18 mouse cellular contexts compared by ENCODE assay signal in genomic region chr7:120875540-120876388, GRCm38 (mm10). TPM values are rescaled to one million over a fixed set of nuclear protein-coding genes. Genes with fewer than 3 reads are reported as not detected.
DNase-seq lines count a peak whose midpoint lies in the region; ATAC-seq lines count a peak whose summit lies in the region.
"Had no signal": no experiment of that assay in that cellular context is flagged by ENCODE, and none has a peak within 500 bp of the region (broad histone marks: within the 10 kb centered on the region; RNA-seq: fewer than 3 reads in every experiment).

No protein-coding gene starts in this region.

- H3K9me3 ChIP-seq in heart, embryonic 11.5 days (replicated peaks; ENCODE audit: control insufficient read depth, low read length): no peaks in the 10 kb centered on the region
- H3K9me3 ChIP-seq in midbrain, embryonic 13.5 days: no peaks in the 10 kb centered on the region
- no peaks in the 10 kb centered on the region for H3K9me3 ChIP-seq in midbrain, embryonic 15.5 days
- H3K9me3 ChIP-seq in limb, embryonic 15.5 days: no peaks in the 10 kb centered on the region
- H3K9me3 ChIP-seq in stomach, embryonic 14.5 days (ENCODE audit: control insufficient read depth, low read depth, low read length): no peaks in the 10 kb centered on the region
- H3K9me3 ChIP-seq: embryonic facial prominence, embryonic 12.5 days had no signal

- no peaks in the 10 kb centered on the region for H3K36me3 ChIP-seq in heart, embryonic 11.5 days (ENCODE audit: control insufficient read depth, insufficient read depth, low read length)
- peaks cover 18% of the 10 kb centered on the region for H3K36me3 ChIP-seq in midbrain, embryonic 13.5 days
- H3K36me3 ChIP-seq in midbrain, embryonic 15.5 days (replicated peaks): 0 out of 2 replicates have a peak, but pooled peaks cover 6% of the 10 kb centered on the region
- H3K36me3 ChIP-seq in limb, embryonic 15.5 days: peaks cover 20% of the 10 kb centered on the region
- peaks cover 5% of the 10 kb centered on the region for H3K36me3 ChIP-seq in stomach, embryonic 14.5 days (ENCODE audit: control insufficient read depth, insufficient read depth, low read length)

- intact Hi-C loops in heart, postnatal 14 days (cut with DNase I): no loop called here

- WGBS in heart, embryonic 11.5 days (ENCODE audit: insufficient replicate concordance): 70% methylated on average over 3 of the region's 3 CpGs
- 75% methylated on average over 3 of the region's 3 CpGs for WGBS in midbrain, embryonic 13.5 days
- WGBS in midbrain, embryonic 15.5 days: 82% methylated on average over 3 of the region's 3 CpGs
- WGBS in limb, embryonic 15.5 days: 60% methylated on average over 3 of the region's 3 CpGs
- WGBS in stomach, embryonic 14.5 days: 56% methylated on average over 3 of the region's 3 CpGs

- H3K4me2 ChIP-seq in heart, embryonic 11.5 days: no peak overlapping the region
- H3K4me2 ChIP-seq in midbrain, embryonic 13.5 days (replicated peaks): no peak overlapping the region
- H3K4me2 ChIP-seq in midbrain, embryonic 15.5 days: no peak overlapping the region
- H3K4me2 ChIP-seq in limb, embryonic 15.5 days: no peak overlapping the region
- H3K4me2 ChIP-seq in stomach, embryonic 14.5 days (replicated peaks; ENCODE audit: low read depth, low read length): no peak overlapping the region
- H3K4me2 ChIP-seq: embryonic facial prominence, embryonic 12.5 days had no signal

- peaks cover 7% of the 10 kb centered on the region for H3K4me1 ChIP-seq in heart, embryonic 11.5 days (ENCODE audit: control insufficient read depth, insufficient read depth, low read length)
- H3K4me1 ChIP-seq in midbrain, embryonic 13.5 days (replicated peaks): no peaks in the 10 kb centered on the region
- H3K4me1 ChIP-seq in midbrain, embryonic 15.5 days: no peaks in the 10 kb centered on the region
- 0 out of 2 replicates have a peak, but pooled peaks cover under 1% of the 10 kb centered on the region for H3K4me1 ChIP-seq in limb, embryonic 15.5 days
- peaks cover under 1% of the 10 kb centered on the region; the same call in 1 of the 2 replicates for H3K4me1 ChIP-seq in stomach, embryonic 14.5 days (ENCODE audit: control insufficient read depth, insufficient read depth, low read length)

- H3K27ac ChIP-seq in heart, embryonic 11.5 days (ENCODE audit: low read depth, low read length): 0 out of 2 replicates have a peak overlapping the region, but pooled peaks have one; percentile 37
- H3K27ac ChIP-seq in midbrain, embryonic 13.5 days: no peak overlapping the region
- no peak overlapping the region for H3K27ac ChIP-seq in midbrain, embryonic 15.5 days
- H3K27ac ChIP-seq in limb, embryonic 15.5 days: peak overlapping the region; percentile 19; the same call in 1 of the 2 replicates
- H3K27ac ChIP-seq in stomach, embryonic 14.5 days (ENCODE audit: low read length): peak overlapping the region; percentile 84
- H3K27ac ChIP-seq: embryonic facial prominence, embryonic 12.5 days had no signal

- H3K9ac ChIP-seq in heart, embryonic 11.5 days (ENCODE audit: low read depth, low read length): peak overlapping the region; percentile 17
- no peak overlapping the region for H3K9ac ChIP-seq in midbrain, embryonic 13.5 days (replicated peaks)
- H3K9ac ChIP-seq in midbrain, embryonic 15.5 days: no peak overlapping the region
- no peak overlapping the region for H3K9ac ChIP-seq in limb, embryonic 15.5 days
- no peak overlapping the region for H3K9ac ChIP-seq in stomach, embryonic 14.5 days (replicated peaks; ENCODE audit: low read depth, low read length)
- H3K9ac ChIP-seq: embryonic facial prominence, embryonic 12.5 days had no signal

- ATAC-seq in heart, embryonic 11.5 days (replicated peaks; ENCODE audit: insufficient number of reproducible peaks, low FRiP score, low TSS enrichment): 0 out of 2 replicates have a peak, but pooled peaks have one; percentile 28
- 0 out of 2 replicates have a peak, but pooled peaks have one; percentile 14 for ATAC-seq in midbrain, embryonic 13.5 days
- no peak for ATAC-seq in midbrain, embryonic 15.5 days (replicated peaks)
- ATAC-seq in limb, embryonic 15.5 days (ENCODE audit: insufficient number of reproducible peaks, low FRiP score, low TSS enrichment, low read depth): no peak
- ATAC-seq in stomach, embryonic 14.5 days (ENCODE audit: insufficient number of reproducible peaks, insufficient read depth, low FRiP score, low read depth): peak; percentile 67
- ATAC-seq: Patski had no signal

- H3K4me3 ChIP-seq in heart, embryonic 11.5 days (ENCODE audit: low read depth, low read length): no peak overlapping the region
- H3K4me3 ChIP-seq in midbrain, embryonic 13.5 days (replicated peaks): no peak overlapping the region
- H3K4me3 ChIP-seq in midbrain, embryonic 15.5 days: no peak overlapping the region
- no peak overlapping the region for H3K4me3 ChIP-seq in limb, embryonic 15.5 days
- H3K4me3 ChIP-seq in stomach, embryonic 14.5 days (ENCODE audit: low read depth, low read length): no peak overlapping the region
- H3K4me3 ChIP-seq: embryonic facial prominence, embryonic 12.5 days had no signal

- H3K27me3 ChIP-seq in heart, embryonic 11.5 days (ENCODE audit: control insufficient read depth, insufficient read depth, low read length): no peaks in the 10 kb centered on the region
- no peaks in the 10 kb centered on the region for H3K27me3 ChIP-seq in midbrain, embryonic 13.5 days
- no peaks in the 10 kb centered on the region for H3K27me3 ChIP-seq in midbrain, embryonic 15.5 days (replicated peaks)
- H3K27me3 ChIP-seq in limb, embryonic 15.5 days: no peaks in the 10 kb centered on the region
- H3K27me3 ChIP-seq in stomach, embryonic 14.5 days (ENCODE audit: control insufficient read depth, insufficient read depth, low read length): no peaks in the 10 kb centered on the region
- H3K27me3 ChIP-seq: embryonic facial prominence, embryonic 12.5 days; Patski had no signal

- no peak for DNase-seq in heart, postnatal 14 days
- no peak for DNase-seq in adrenal gland, postnatal 10 days
- DNase-seq in natural killer cell, adult 2 months (ENCODE audit: low spot score in 2 of 2): no peak
- DNase-seq: adrenal gland, postnatal 14 days; cerebellum, adult 11 months; heart, postnatal 36 days; kidney, postnatal 36 days; left cerebral cortex, postnatal 4 days; midbrain, embryonic 14.5 days; spleen, adult 18-20 months; thymus, postnatal 4 days had no signal

RNA-seq across cellular contexts. Expression of gene Eef2k, which starts 33.1 kb away (rescaled TPM):
- 5.0 and 7.9 TPM in 2 replicates for polyA plus RNA-seq in heart, embryonic 11.5 days (2014; fragmentation: Nextera tagmentation; extraction: Ambion mirVana)
- total RNA-seq in heart, postnatal 14 days (2021): 10 to 100 TPM; 30.0 to 34.2 TPM
- 23.9 and 26.4 TPM in 2 replicates for polyA plus RNA-seq in midbrain, embryonic 13.5 days (2015; fragmentation: Nextera tagmentation; extraction: Ambion mirVana)
- 33.6 and 40.1 TPM in 2 replicates for polyA plus RNA-seq in midbrain, embryonic 15.5 days (2015; fragmentation: Nextera tagmentation; extraction: Ambion mirVana)
- polyA plus RNA-seq in limb, embryonic 15.5 days (2015; fragmentation: Nextera tagmentation; extraction: Ambion mirVana): 83.7 and 87.9 TPM in 2 replicates
- 21.1 and 23.0 TPM in 2 replicates for polyA plus RNA-seq in stomach, embryonic 14.5 days (2014; fragmentation: Nextera tagmentation; extraction: Ambion mirVana)
- total RNA-seq in adrenal gland, postnatal 10 days (2021): 10 to 100 TPM; 24.4 to 33.4 TPM

RNA-seq across cellular contexts. Expression of gene Polr3e, which starts 41.8 kb away (rescaled TPM):
- polyA plus RNA-seq in heart, embryonic 11.5 days (2014; fragmentation: Nextera tagmentation; extraction: Ambion mirVana): 15.0 and 15.6 TPM in 2 replicates
- total RNA-seq in heart, postnatal 14 days (2021): 10 to 100 TPM; 10.7 to 10.9 TPM
- 24.6 and 27.7 TPM in 2 replicates for polyA plus RNA-seq in midbrain, embryonic 13.5 days (2015; fragmentation: Nextera tagmentation; extraction: Ambion mirVana)
- polyA plus RNA-seq in midbrain, embryonic 15.5 days (2015; fragmentation: Nextera tagmentation; extraction: Ambion mirVana): 25.5 and 28.1 TPM in 2 replicates
- 38.4 and 38.6 TPM in 2 replicates for polyA plus RNA-seq in limb, embryonic 15.5 days (2015; fragmentation: Nextera tagmentation; extraction: Ambion mirVana)
- polyA plus RNA-seq in stomach, embryonic 14.5 days (2014; fragmentation: Nextera tagmentation; extraction: Ambion mirVana): 26.3 and 28.0 TPM in 2 replicates
- total RNA-seq in adrenal gland, postnatal 10 days (2021): 10 to 100 TPM; 22.5 to 23.8 TPM

Comparison
In these comparisons a context has a peak if more than half of its experiments do, and no peak if none do; other contexts are left out.
1. ATAC-seq: peak in heart, embryonic 11.5 days (single experiment), midbrain, embryonic 13.5 days (single experiment) and stomach, embryonic 14.5 days (single experiment); none in midbrain, embryonic 15.5 days (single experiment) and limb, embryonic 15.5 days (single experiment).
2. H3K27ac ChIP-seq: peak in heart, embryonic 11.5 days (single experiment), limb, embryonic 15.5 days (single experiment) and stomach, embryonic 14.5 days (single experiment); none in midbrain, embryonic 13.5 days (single experiment) and midbrain, embryonic 15.5 days (single experiment).